Mouse (Mus musculus) fibroblast of lung, adult 2 months (primary cell): ENCODE results near the gene Prdx4.
"Not testable (repeated sequence)": the region's sequence is repeated elsewhere in the genome, so short reads cannot be mapped to it uniquely, and the experiment has no call there.

Experiments
- DNase-seq: peaks from one replicate; pipeline ENCODE4 v3.0.0-alpha.2; 2011; ENCODE audit warnings: low read depth

Prdx4 gene

DNA sequence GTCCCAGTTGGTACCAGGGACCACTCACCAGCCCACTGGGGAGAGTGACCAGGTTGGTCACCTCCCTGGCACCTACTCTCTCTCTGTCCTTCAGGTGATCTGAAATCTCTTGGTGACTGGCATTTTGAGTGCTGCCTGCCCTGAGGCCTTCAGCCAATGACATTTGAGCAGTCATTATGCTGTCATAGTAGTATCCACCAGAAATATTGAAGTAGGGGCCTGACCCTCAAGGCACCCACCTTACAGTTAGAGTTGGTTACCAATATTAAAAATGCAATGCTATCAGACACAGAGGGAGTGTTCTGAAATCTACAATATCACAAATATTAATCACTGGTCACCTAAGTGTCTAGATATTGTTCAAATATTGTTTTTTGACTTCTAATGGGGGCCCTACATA lies at the start of gene Prdx4:
Gene Prdx4 (minus strand): TSS at position 101 of the 400 bp plus-strand sequence.
- DNase-seq, result no peak

DNA sequence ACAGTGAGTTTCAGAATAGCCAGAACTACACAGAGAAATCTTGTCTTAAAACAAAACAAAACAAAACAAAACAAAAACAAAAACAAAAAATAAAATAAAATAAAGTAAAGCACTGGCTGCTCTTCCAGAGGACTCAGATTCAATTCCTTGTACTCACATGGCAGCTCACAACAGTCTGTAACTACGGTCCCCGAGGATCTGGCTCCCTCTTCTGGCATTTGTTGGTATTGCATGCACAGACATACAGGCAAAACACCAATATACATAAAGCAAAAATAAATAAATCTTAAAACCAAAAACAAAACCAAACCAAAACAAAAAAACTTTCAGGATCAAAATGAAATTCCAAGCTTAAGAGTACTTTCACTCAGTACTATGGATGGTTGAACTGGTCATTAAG lies 36.0 kb upstream of the Prdx4 start:
- DNase-seq, result no peak

DNA sequence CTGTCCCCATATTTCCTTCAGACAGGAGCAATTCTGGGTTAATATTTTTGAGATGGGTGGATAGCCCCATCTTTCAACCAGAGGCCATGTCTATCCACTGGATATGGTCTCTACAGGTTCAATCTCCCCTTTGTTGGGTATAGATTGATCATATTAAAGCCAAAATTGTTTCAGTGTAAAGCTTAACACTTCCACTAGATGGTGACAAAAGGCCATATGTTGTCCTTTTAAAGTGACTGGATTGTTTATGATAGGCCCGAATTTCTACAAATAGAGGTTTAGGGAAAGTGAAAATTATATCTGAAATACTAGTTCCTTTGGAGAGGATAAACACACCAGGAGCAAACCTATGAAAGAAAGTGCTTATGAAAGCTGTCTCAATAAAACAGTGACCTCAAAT lies 34.9 kb upstream of the Prdx4 start:
- no peak for DNase-seq

DNA sequence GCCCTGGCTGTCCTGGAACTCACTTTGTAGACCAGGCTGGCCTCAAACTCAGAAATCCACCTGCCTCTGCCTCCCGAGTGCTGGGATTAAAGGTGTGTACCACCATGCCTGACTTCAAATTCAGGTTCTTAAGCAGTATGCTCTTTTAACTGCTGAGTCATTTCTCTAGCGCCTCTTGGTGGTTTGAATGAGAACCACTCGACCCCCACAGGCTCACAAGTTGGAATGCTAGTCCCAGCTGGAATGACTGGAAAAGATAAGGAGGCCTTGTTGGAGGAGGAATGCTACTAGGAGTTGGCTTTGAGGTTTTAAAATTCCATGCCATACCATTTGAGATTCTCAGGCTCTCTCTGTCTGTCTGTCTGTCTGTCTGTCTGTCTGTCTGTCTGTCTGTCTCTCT lies 29.6 kb upstream of the Prdx4 start:
- DNase-seq, result not testable (repeated sequence)

DNA sequence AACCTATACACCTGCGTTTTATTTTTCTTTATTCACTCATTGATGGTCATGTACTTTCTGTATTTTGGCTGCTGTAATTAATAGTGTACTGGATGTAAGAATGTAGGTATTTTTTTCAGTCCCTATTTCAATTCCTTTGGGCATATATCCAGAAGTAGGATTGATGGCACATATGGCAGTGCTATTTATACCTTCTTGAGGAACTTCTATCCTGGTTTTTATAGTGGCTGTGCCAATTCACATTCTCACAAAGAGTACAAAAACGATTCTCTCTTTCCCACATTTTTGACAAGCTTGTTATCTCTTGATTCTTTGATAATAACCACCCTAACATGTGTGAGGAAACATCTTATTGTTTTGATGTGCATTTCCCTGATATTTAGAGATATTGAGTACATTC lies 24.5 kb upstream of the Prdx4 start:
- DNase-seq, result no peak

DNA sequence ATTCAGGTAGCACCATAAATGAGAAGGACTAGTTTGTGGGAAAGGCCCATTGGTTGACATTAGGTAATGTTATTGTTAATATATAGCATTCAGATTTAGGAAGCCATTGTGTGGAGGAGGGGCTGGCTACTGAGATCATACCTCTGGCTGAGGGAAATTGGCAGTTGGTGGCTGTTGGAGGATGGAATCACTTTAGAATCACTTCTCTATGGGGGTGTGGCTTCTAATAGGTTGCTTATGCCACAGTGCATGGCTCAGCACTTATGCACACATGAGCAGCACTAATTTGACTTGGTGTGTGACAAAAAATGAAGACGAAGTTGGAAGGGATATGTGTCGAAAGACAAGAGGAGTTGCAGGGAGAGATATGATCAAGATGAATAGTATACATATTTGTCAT lies 5.7 kb upstream of the Prdx4 start:
- no peak for DNase-seq

DNA sequence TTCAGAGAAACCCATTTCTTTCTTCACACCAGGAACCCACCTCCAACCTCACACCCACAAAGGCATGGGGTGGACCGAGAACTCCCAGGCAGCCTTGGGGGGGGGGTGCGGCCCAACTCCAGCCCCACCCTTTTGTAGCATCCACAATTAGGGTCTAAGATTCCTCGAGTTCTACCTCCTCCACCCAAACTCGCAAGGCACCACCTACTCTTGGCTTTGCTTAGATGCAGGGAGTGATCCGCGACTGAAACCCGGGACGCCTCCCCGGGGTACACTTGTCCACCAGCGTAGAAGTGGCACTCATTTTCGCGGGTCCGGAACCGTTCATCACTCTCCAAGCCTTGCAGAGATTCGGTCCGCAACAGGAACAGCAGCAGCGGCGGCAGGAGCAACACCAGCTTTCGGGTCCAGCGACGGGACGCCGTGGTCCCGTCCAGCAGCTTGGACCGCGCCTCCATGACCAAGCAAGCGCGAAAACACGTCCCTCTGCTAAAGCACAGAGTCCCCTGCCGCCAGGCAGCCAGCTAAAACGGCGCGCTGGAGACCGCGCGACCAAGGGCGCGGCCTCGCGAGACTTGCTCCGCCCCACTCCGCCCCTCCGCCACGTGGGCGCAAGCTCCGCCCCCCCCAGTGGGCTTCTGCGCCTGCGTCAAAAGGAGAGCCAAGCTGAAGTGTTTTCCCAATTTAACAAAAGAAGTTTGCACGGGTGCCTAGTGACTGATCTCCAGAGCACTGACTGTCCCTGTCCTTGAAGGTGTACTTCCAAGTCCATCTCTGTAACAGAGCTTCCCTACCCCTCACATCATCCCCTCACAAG lies 2.4 kb downstream of the Prdx4 start:
- DNase-seq, result peak; percentile 30

DNA sequence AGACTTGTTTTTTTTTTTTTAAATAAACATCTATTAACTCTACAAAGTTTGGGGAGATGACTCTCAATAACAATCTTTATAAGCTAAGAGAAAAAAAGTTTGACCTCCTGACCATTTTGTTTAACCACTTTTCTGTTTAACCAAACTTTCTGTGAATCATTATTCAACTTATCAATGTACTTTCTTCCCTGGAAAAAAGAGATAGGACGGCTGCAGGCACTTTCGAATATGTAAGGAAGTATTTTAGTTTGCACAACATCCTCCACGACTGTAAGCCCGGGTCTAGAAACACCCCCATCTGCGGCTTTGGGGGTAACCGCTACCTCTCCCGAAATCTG lies 3.0 kb downstream of the Prdx4 start:
- no peak for DNase-seq

DNA sequence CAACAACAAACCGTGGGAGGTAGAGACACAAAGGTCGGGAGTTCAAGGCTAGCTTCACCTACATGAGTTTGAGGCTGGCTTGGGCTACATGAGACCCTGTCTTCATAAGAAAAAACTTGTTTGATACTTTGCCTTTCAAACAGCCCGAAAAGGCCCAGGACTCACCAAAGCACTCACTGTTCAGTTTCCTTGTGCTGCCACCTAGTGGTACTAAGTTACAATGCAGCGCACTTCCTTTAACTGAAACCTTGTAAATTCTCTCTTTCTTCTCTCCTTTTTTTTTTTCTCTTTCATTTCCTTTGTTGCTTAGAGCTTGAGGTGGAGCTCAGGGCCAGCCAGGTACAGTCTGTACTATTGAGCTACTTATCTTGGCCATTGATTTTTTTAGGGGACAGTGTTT lies 22.5 kb downstream of the Prdx4 start:
- peak; percentile 20 for DNase-seq

DNA sequence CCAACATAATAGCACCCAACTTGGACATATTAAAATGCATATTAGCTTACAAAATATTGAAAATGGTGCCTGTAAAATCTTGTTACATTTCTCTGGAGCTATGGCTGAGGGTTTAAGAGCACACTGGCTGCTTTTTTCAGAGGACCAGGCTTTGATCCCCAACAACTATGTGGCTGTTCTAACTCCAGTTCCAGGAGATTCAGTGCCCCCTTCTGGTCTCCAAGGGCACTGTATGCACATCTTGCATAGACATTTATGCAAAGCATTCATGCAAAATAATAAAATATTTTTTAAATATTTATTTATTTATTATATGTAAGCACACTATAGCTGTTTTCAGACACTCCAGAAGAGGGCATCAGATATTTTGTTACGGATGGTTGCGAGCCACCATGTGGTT lies 34.2 kb downstream of the Prdx4 start:
- DNase-seq, result no peak

DNA sequence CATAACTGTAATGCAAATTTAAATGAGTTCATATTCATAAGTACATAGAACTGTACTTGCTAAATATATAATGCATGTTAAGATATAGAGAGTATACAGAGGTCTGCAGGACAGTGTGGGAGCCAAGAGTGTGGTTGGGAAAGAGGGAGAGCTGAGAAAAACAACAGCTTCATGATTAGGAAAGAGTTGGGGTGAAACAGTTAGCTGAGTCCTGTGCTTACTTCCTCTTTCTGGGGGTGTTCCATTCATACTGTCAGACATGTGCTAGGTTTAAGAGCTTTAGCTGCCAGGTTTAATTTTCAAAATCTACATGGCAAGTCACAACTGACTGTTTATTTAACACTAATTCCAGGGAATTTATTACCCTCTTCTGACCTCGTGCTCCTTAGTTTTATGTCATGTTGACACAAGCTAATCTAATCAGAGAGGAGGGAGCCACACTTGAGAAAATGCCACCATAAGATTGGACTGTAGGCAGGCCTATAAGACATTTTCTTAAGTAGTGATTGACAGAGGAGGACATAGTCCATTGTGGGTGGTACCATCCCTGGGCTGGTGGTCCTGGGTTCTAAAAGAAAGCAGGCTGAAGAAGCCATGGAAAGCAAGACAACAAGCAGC lies 60.0 kb downstream of the Prdx4 start:
- no peak for DNase-seq

DNA sequence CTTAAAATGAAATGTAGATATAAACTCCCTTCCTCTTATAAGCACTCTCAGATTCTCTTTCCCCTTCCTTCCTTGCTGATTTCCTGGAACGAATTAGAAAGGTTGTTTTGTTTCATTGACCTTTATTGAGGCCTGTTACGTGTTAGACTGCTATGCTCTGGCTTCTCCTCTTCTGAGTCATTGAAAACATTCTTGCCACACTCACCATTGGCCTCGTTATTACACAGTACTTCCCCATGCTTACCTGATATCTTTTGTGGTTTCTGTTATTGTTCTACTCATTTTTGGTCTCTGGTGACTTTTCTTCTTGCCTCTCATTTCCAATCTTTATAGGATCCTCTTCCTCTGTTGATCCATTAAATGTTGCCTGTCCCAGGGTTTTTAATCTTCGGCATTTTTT lies 62.1 kb downstream of the Prdx4 start:
- DNase-seq, result peak; percentile 13
